Mouse (Mus musculus) frontal cortex, adult (tissue): ENCODE data around the gene Icam1.
A peak's percentile ranks its signal among the peaks of the same experiment; 100 is the strongest.

Source experiments
- ATAC-seq: cut with Nextera tagmentation; 2 replicates; pipeline ENCODE4 v1.9.2; 2017; ENCODE audit warnings: mild to moderate bottlenecking, moderate library complexity, mixed read lengths; ENCODE audit not compliant: low TSS enrichment

Gene Icam1

DNA sequence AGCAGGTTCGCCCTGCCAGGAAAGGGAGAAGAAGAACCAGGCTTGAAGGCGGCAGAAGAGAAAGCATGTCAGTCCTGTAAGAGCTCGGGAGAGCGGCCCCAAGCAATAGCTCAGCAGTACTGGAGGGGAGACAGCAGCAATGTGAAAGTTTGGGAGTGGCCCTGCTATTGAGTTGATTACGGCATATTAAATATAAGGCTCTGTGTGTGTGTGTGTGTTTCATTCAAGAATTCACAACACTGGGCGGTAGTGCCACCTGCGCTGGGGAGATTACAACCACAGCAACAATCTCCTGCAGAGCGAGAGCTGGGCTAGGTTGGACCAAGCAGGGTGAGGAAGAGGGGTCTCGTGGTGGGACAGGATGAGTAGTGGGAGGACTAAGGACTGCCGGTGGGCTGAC, 35.8 kb downstream of the Icam1 start:
- ATAC-seq: no peak

DNA sequence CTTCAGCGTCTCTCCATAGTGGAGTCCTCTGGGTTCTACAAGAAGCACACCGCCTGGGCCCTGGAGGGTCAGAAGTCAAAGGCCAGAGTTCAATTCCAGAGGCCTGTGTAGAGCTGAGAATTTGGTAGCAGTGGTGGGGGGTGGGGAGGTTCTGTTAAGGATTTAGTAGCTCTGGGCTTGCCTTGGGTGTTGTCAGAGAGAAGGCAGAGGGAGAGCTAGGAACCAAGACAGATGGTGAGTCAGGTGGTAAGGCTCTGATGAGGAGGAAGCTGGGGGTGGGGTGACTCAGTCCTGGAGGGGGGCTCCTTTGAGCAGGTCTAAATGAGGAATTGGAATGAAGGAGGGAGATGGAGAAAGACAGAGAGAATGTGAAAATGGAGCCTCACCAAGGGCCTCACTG, 47.1 kb downstream of the Icam1 start:
- peak; percentile 96 for ATAC-seq

DNA sequence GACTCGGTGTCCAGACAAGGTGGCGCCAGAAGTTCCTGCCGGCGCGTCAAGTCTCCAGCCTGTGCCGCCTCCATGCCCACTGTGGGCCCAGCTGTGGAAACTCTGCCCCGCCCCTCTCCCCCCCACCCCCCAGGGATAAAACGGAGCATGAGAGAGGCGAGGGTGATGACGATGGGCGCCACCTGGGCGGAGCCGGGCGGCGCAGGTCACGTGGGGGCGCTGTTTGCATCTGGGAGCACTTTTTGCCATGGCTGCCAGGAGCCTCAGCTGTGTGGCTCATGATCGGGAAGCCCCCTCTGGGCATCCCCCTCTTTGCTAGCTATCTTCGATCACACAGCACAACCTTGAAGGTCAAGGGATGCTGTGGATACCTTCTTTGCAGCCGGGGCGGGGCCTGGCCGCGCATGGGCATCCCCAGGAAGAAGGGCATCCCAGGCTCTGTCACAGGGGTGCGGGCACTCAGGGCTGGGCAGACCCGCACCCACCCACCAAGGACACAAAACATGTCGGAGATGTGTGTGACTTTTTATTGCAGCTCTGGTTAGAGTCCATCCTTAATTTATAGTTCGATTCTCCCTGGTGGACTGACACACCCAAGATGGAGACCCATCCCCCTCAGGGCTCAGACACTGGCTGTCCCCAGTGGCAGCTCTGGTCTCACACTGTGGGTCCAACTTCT, 51.4 kb downstream of the Icam1 start, which contains the start of gene Zglp1:
Zglp1 (minus strand) TSS at position 88 of the 679 bp plus-strand sequence.
- no peak for ATAC-seq

DNA sequence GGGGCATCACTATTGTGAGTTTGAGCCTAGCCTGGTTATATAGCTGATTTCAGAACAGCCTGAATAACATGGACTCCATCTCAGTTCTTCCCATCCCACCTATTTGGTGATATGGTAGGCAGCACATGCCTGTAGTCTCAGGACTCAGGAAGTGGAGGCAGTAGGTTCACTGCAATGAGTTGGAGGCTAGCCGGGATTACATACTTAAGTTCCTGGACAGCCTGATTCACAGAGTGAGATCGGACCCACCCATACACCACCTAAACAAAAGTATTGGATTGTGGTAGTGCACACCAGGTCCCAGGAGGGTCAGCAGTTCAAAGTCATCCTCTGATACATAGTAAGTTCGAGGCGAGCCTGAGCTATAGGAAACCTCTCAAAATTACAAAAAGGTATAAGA, 56.9 kb downstream of the Icam1 start:
- peak; percentile 24; the same call in 1 of the 2 replicates for ATAC-seq

- peak; percentile 84 for ATAC-seq
Measured at GRCm38 (mm10) chr9:21073044-21073840, 57.5 kb downstream of the Icam1 start, which contains the start of the genes Gm49373 and Fdx1l. Gene Gm49373 (minus strand): TSS chr9:21073096. Gene Fdx1l (minus strand): TSS chr9:21073614.

- no peak for ATAC-seq
Measured at GRCm38 (mm10) chr9:21074173-21074572, 58.4 kb downstream of the Icam1 start.

- ATAC-seq: no peak
Measured at GRCm38 (mm10) chr9:21075625-21076024, 59.8 kb downstream of the Icam1 start.
